Mouse (Mus musculus) NIH3T3 (cell line): ENCODE measurements around the gene Batf.

ENCODE experiments used
- DNase-seq: peaks from one replicate; pipeline ENCODE4 v3.0.0-alpha.2; 2012; ENCODE audit warnings: low read depth

Gene Batf

DNA sequence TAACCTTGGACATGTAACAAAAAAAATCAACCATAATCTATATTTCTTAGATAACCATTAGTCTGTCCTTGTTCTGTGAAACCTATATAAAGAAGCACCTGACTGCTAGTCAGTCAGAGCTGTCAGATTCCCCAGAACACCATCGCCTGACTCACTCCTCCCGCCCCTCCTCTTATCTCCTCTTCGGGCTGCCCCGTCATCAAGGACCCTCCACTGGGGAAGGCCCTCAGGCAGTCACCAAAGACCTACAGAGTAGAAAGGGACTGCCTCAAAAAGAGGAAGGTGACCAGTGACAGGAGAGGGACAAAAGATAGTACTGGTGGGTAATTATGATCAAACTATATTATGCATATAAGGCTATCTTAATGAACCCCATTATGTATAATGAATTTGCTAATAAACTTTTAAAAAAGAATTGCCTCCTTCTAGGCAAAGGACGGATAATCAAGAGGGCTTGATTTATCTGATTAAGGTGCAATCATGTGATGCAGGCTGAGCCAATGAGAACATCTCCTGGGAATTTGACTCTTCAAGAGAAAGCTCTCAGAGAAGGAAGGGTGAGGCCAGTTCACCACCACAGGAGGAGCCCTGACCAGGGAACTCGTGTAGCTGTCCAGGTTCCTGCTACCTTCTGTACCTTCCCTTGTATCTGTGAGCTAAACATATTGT is 40.4 kb downstream of the Batf start:
- no peak for DNase-seq

DNA sequence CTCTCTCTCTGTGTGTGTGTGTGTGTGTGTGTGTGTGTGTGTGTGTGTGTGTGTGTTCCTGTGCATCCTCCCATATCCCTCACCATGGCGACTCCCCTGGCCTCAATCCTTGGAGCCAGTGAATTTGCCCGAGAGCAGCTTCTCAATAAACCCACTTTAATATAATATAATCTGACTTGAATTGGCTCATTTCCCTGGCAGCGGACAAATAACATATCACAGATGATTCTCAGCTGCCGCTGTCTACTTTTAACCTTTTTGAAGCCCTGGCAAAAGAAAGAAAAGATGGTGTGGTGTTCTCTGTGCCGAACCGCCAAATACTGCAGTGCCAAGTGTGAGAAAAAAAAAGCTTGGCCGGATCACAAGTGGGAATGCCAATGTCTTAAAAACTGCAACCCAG is 41.7 kb downstream of the Batf start:
- peak; percentile 28 for DNase-seq

DNA sequence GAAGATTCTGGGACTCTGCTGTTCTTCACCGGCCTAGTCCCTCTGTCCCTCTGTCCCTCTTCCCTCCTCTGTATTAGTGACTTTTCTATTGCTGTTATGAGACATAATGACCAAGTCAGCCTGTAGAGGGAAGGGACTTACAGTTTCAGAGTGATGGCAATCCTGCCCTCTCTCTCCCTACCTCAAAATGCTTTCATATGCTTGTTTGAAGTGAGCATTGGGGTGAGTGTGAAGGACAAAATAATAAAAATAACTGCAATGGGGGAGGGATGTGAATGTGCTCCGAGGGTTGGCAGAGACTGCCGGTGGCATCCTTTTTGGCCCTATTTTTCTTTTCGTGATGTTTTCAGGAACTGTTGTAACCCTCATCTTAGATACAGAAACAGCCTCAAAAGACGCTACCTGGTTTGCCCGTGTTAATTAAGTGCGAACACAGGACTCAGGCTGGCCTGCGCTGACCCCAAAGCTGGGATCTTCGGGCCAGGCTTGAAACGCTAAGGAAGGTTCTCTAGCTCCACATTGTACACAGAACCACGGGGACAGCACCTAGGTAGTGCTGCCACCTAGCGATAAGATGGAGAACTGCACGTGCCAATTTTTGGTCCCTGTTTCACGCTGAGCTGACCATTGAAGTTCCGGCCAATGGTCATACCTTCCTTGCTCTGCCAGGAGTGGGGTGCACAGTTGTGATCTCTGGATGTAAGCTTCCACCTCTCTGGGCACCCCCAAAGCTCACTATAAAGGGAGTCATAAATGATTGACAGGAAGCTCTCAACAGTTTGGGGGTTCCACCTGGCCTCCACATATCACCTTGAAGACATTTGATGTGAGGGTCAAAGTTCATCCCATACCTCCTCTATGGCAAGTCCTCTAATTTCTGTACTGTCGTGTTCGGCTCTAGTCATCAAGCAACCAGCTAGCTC is 42.8 kb downstream of the Batf start:
- peak; percentile 77 for DNase-seq

DNA sequence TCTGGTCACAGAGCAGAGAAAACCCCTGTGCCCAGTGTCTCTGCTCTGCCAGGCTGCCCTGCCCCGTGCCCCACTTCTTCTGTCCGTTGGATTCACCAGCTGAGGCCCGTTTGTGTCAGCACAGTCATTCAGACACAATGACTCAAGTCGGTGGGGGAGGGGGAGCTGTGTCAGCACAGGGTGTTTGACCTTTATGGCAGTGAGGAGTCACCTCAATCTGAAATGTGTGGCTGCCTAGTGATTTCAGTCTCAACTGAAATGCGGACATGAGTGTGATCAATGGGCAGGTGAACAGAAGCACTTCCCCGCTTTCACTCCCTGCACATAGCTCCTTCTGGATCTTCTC is 43.4 kb downstream of the Batf start:
- no peak for DNase-seq

DNA sequence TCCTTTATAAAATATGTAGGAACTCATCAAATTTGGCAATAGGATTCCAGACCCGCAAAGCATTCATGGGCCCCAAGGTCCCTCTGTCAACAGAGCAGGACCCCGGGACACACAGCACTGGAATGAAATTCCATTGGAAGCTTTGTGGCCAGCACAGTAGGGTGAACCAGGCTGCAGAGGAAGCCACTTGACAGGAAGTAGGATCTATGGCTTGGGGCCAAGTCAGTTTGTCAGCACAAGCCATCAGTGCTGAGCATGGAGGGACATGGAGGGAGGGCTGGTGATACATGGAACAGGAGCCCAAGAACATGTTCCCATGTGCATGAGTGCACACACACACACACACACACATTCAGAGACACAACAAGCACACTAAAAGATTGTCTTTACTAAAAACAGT is 49.7 kb downstream of the Batf start:
- no peak for DNase-seq

DNA sequence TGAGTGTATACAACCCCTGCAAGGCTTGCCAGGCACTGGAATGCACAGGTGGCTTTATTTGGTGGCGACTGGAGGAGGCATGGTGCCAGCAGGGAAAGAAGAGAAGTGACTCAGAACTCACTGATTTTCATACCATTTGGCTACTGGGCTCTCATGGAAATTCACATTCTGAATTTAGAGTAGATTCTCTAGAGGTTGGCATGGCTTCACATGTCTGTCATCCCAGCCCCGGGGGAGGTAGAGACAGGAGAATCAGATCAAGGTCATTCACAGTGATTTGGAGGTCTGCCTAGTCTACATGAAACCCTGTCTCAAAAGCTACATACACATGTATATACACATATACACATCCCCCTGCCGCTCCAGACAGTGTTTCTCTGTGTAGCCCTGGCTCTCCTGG is 50.5 kb downstream of the Batf start:
- DNase-seq, result no peak

DNA sequence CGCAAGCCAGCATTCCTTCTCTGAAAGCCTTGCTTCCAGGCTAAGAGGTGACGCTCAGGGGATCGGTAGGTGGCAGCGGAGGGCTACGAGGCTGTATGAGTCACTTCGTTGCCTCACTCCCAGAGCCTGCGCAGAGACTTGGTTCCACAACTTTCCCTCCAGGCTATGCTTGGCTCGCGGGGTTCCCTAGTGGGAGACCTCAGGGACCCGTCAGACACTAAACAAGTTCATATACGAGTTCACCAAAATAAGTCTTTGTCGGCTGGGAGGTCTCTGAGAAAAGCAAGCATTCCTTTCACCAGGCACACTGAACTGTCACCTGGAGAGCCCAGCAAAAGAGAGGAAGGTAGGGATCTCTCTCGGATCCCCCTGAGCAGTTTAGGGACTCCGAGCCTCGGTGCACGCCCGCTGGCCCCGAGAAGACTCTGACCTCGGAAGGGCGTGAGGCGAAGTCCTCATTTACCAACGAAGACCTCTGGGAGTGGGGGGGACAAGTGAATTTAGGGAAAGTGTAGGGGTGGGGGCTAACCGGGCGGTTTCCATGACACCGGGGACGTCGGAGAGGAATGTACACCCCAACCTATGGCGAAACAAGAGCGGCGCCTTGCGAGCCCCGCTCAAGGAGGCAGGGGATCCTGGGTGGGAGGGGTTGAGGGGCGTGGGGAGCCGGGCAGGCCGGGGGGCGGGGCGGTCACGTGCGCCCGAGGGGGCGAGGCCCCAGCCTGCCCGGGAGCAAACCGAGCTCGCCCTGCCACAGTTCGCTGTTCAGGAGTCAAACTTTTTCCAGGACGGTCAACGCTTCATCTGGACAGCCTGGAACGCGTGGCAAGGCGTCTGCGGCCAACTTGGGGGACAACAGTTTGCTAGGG is 59.6 kb downstream of the Batf start, which contains the start of gene Flvcr2:
Flvcr2 (plus strand) TSS at position 713 of the 869 bp plus-strand sequence.
- peak; percentile 79 for DNase-seq

DNA sequence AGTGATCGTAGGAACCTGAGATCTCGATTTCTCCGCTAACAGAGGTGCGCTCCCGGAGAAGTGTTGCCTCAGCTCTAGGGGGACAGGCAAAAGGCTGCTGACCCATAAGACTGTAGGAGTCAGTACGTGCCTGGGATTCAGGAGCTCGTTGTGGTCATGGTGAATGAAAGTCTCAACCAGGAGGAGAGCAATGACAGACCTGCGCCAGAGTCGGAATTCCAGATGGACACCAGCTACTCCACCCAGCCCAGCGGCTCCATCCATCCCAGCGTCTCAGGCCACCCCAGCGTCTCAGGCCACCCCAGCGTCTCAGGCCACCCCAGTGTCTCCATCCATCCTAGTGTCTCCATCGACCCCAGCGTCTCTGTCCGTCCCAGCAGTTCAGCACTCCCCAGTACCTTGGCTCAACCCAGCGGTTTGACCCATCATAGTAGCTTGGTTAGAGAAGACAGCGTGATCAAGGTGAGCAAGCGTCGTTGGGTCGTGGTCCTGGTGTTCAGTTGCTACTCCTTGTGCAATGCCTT is 60.3 kb downstream of the Batf start:
- no peak for DNase-seq

DNA sequence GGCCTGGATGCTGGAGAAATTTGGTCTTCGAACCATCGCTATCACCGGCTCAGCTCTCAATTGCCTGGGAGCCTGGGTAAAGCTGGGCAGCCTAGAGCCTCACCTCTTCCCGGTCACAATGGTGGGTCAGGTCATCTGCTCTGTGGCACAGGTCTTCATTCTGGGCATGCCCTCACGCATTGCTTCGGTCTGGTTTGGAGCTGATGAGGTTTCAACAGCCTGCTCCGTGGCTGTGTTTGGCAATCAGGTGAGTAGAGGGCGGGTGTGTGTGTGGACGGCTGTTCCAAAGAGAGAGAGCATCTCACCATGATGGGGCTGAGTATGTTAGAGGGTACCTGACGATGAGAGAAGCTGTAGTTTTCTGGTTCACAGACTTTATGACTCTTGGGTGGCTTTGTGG is 60.9 kb downstream of the Batf start:
- DNase-seq, result no peak

DNA sequence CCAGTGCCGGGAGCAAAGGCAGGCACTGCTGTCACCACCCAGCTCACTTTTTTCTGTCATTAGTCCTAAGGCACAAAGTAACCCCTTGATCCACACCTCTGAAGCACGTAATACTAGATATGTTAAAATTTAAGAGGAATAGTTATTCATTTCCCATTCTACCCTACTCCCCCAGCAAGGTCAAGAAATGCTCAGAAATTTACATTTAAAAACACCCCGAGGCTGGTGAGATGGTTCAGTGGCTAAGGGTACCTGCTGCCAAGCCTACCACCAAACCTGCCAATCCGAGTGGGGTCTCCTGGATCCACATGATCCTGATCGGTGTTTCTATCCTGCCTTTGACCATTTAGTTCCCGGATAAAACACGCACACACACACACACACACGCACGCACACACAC is 63.4 kb downstream of the Batf start:
- DNase-seq, result no peak

DNA sequence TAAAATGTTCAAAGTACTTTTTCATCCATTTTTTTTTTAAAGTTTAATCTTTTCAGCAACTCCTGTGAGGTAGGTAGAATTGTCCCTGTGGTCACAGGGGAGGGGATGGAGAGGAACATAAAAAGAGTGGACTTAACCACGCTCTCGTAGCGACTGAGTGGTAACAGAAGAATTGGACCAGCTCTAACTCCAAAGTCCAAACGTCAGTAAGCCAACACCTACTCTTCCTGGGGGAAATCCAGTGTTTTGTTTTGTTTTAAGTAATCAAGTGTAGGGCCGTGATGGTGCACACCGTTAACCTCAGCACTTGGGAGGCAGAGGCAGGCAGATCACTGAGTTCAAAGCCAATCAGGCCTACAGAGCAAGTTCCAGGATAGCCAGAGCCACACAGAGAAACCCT is 65.6 kb downstream of the Batf start:
- no peak for DNase-seq

DNA sequence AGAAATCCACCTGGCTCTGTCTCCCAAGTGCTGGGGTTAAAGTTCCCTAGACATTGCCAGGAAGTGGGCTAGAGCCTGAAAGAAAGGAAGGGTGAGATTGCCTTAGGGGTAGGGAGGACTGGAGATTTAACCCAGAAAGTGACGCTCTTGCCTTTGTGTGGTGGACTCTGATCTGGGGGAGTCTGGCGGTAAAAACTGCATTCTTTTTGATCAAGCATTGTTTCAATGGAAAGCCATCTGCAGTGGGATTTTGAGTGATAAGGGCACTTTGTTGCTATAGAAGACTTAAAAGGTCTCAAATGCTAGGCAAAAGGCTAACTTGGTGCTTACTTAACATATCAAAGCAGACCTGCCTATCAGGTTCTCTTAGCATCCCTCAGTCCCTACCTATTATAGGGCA is 66.8 kb downstream of the Batf start:
- DNase-seq, result no peak

DNA sequence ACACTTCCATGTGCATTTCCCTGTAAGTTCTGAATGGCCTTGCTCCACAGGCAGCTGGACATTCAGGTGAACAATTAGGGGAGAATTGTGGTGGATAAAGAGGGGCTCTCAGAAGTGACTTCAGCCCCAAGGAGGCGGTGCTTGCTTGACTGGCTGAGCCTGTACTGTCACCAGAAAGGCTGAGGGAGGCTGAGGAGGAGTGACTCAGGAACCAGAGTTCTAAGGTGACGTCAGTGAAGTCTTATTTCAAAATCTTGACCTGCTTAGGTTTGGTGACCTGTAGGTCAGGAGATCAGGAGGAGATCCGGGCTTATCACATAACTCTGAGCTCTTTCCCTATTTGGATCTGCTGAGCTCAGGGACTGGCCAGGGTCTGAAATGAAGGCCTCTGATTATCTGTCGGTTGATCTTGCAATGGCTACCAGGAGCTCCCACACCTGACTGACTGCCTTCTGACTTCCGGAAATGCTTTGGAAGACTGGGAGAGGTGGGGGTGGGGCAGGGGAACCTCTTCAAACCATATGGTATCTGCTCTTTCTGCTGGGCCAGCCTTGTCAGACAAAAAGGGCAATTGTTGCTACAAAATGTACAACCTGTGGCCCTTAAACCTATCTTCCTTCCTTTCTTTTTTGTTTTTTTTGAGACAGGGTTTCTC is 68.3 kb downstream of the Batf start:
- DNase-seq, result no peak

DNA sequence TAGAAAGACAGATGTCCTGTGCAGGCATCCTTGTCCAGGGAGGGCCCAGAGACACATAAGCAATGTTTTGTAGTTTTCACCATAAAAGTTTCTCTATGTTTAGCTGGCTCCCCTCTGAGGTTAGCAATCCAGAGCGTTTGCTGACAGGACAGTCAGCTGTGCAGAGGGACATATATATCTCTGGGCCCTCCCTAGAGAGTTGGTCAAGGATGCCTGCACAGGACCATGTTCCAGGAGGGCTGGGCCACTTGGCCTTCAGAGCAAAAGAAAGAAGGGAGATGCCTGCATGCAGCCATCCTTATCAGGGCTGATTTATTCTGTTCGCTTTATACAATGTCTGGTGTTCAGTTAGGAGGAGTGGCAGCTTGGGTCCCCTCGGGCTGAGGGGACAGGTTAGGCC is 70.0 kb downstream of the Batf start:
- DNase-seq, result no peak

DNA sequence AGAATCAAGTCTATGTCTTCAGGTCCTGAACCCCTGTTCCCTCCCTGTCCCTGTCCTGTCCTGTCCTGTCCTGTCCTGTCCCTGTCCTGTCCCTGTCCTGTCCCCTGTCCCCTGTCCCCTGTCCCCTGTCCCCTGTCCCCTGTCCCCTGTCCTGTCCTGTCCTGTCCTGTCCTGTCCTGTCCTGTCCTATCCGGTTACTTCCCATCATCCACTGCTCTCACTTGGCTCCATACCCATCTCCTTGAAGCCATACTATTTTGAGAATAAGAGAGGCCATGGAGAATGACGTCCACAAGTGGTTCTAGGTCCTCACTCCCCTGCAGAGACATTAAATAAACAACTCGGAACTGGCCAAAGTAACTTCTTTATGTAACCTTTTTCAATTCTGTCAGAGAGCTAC is 70.6 kb downstream of the Batf start:
- no peak for DNase-seq
